Mouse (Mus musculus): ENCODE results near the gene Zfp941. TPM values are rescaled to one million over a fixed set of nuclear protein-coding genes. Genes with fewer than 3 reads are reported as not detected.
A peak's percentile ranks its signal among the peaks of the same experiment; 100 is the strongest.

Gene Zfp941
- total RNA-seq, 2 experiments from 2014 or later: 0.51 TPM; not detected in 1

DNA sequence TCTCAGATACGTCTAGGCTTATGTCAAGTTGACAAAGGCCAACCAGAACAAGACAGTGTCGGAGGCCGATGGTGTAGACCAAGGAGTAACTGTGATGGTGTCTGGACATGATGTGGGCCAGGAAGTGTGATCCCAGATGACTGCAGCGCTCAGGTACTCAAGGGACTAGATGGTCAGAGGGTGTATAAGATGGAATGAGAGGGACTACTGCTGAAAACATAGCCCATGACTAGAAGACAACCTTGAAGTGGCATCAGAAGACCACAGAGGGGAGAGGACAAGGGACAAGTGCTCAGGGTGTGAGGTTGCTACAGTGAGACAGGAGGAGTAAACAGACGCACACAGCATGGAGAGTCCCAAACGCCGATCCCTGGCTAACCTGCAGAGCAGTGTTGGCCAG, 21.8 kb upstream of the Zfp941 start:
- ATAC-seq (replicated peaks; ENCODE audit: low FRiP score, poor library complexity, severe bottlenecking): no peak

- ATAC-seq (replicated peaks; ENCODE audit: low FRiP score, poor library complexity, severe bottlenecking): no peak
These were observed 19.1 kb upstream of the Zfp941 start for GRCm38 (mm10) chr7:140840750-140841735.

DNA sequence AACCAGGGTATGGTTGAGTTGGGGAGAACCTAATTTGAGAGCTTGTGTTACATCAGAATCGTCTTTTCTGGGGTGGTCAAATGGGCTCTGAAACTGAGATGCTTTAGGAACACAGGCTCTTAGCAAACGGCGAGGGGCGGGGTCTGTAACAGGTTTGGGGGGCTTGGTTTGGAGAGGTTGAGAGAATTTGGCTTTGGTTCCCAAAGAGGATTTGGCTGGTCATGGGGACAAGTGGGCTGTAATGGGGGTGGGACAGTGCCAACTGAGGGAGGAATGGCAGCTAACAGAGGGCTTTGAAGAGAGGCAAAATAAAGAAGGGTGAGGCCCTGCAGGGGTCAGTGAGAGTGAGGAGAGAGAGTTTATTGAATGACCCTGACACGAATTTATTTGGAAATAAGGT, 17.6 kb upstream of the Zfp941 start:
- ATAC-seq (replicated peaks; ENCODE audit: low FRiP score, poor library complexity, severe bottlenecking): no peak

DNA sequence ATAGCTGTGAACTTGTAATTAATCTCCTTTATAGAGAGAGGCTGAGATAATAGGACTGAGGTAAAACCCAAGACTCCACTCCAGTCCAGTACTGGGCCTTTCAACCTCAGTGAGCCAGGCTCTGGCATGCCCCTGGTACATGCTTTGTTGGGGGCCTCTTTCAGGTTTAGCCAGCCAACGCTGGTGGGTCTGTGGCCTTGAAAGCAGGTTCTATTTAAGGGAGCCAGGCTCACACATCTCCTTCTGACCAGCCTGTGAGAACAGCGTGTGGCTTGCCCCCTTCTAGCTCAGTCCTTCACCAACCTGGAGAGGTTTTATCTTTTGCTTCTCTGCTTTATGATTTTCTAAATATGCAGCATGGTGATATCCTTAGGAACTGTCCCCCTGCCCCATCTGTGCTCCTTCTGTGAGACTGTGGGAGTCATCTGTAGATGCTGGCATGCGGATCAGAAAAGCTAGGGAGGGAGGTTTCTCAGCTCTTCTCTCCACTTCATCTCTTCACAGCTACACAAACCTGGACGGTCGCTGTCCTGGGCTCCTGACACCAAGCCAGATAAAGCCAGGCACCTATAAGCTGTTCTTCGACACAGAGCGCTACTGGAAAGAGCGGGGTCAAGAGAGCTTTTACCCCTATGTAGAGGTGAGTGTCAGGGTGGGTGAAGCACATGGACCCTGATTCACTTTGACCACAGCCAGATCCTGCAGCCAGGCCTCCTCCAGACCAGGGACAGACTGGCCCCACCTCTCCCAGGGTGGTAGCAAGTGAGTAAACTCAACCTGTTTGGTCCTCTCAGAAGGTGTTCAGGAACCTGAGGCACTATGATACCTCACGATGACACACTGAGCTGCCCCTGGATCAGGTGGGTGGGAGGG, 14.5 kb upstream of the Zfp941 start:
- no peak for ATAC-seq (replicated peaks; ENCODE audit: low FRiP score, poor library complexity, severe bottlenecking)

GRCm38 (mm10) chr7:140835758-140836087, 13.7 kb upstream of the Zfp941 start:
- ATAC-seq (replicated peaks; ENCODE audit: low FRiP score, poor library complexity, severe bottlenecking): no peak

DNA sequence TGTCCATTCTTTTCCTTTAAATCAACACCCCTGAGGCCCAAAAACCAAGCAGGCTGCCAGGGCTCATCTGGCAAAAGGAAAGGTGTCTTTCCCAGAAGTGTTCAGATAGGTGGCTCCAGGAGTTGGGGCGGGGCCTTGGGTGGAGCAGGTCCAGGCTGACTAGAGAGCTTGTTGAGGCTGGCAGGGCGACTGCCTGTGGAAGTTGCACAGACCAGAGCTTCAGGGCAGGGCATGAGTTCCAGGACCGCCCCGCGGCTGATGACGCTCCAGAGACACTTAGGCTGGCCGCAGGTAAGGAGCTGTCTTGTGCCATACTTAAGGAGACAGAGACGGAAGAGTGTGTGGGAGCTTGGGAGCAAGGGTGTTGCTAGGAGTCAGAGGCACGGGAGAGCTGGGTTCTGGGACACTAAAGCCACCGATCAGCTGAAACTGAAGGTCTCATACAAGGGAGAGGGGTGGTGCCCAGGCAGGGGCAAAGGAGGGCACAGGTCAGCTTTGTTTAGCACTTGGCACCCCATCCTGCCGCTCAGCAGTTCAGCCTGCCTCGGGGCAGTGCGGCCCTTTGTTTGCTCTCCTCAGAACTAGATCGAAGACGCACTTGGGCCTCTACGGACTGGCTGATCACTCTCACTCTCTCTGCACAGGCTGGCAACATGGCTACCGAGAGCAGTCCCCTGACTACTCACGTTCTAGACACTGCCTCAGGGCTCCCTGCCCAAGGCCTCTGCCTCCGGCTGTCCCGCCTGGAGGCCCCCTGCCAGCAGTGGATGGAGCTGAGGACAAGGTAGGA, 13.2 kb upstream of the Zfp941 start, which contains the start of gene Urah:
TSS of gene Urah (plus strand) at position 51 of the 790 bp plus-strand sequence.
- ATAC-seq (replicated peaks; ENCODE audit: low FRiP score, poor library complexity, severe bottlenecking): 0 out of 2 replicates have a peak, but pooled peaks have one; percentile 26

GRCm38 (mm10) chr7:140833341-140833740, 11.4 kb upstream of the Zfp941 start:
- ATAC-seq (replicated peaks; ENCODE audit: low FRiP score, poor library complexity, severe bottlenecking): no peak

- ATAC-seq (replicated peaks; ENCODE audit: low FRiP score, poor library complexity, severe bottlenecking): no peak
These were observed 9.5 kb upstream of the Zfp941 start for GRCm38 (mm10) chr7:140831447-140831846.

GRCm38 (mm10) chr7:140828171-140828881, 6.3 kb upstream of the Zfp941 start:
- peak; percentile 46; the same call in 1 of the 2 replicates for ATAC-seq (replicated peaks; ENCODE audit: low FRiP score, poor library complexity, severe bottlenecking)

DNA sequence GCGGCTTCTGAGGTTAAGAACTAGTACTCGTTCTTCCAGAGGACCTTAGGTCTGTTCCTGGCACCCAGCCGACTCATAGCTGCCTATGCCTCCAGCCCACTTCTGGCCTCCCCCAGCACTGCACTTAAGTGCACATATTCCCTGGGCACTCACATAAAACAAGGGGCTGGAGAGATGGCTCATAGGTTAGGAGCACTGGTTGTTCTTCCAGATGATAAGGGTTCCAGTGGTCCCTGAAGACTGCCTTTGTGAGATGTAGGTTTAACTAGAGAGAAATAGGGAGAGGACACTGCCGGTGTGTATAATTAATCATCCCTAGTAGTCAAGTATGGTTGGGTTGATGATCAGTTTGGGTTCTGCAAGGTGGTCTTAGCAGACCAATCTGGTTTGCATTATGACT, 753 bp upstream of the Zfp941 start:
- ATAC-seq (replicated peaks; ENCODE audit: low FRiP score, poor library complexity, severe bottlenecking): no peak

GRCm38 (mm10) chr7:140821305-140821652, 699 bp downstream of the Zfp941 start:
- ATAC-seq (replicated peaks; ENCODE audit: low FRiP score, poor library complexity, severe bottlenecking): no peak

DNA sequence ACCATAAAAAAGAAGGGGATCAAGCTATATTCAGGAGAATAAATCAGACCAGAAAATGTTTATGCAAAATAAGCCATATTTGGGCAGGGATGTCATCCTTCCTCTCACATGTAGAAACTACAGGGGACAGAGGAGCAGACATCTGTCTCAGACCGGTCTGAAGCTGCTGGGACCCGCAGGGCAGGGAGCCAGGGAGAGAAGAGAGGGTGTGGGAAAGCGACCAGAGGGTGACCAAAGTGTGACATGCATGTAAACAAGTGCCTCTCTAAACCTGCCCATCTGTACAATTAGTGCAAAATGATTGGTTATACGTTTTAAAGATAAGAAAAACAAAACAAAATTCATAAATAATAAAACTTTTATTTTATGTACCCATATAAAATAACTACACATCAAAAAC, 1.8 kb downstream of the Zfp941 start:
- no peak for ATAC-seq (replicated peaks; ENCODE audit: low FRiP score, poor library complexity, severe bottlenecking)

DNA sequence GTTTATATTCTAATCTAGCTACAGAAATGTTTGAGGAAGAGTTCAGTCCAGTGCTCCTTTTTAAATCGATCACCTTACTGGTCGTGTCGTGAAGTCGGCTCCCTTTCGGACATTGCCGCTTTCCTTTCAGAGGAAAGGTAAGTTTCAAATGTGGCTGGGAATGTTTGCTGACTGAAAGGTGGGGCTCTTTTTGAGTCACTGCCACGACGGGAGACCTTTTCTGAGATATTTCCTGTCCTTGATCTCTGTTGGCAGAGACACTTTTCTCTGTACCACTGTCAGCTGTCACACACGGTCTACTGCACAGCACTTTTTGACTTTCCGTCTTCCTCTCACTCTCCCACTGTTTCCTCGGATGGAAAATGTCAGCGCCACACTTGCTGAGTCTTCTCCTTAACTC, 9.1 kb downstream of the Zfp941 start:
- no peak for ATAC-seq (replicated peaks; ENCODE audit: low FRiP score, poor library complexity, severe bottlenecking)

GRCm38 (mm10) chr7:140811714-140812113, 10.3 kb downstream of the Zfp941 start:
- ATAC-seq (replicated peaks; ENCODE audit: low FRiP score, poor library complexity, severe bottlenecking): no peak

DNA sequence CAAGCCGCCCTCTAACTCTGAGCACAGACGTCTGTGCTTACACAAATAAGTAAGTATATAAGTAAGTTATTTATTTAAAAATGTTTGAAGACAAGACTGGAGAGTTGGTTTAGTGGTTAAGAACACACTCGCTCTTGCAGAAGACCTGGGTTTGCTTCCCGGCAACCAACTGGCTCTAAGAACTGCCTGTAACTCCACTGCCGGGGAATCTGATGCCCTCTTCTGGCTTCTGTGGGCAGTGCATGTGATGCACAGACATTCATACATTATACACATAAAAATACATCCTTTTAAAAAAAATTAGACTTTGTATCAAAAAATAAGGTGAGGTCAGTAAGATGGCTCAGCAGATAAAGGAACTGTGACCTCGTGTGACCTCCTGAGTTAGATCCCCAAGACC, 11.5 kb downstream of the Zfp941 start:
- no peak for ATAC-seq (replicated peaks; ENCODE audit: low FRiP score, poor library complexity, severe bottlenecking)

- ATAC-seq (replicated peaks; ENCODE audit: low FRiP score, poor library complexity, severe bottlenecking): peak; percentile 61; the same call in 1 of the 2 replicates
These were observed 16.3 kb downstream of the Zfp941 start for GRCm38 (mm10) chr7:140805704-140806103.

DNA sequence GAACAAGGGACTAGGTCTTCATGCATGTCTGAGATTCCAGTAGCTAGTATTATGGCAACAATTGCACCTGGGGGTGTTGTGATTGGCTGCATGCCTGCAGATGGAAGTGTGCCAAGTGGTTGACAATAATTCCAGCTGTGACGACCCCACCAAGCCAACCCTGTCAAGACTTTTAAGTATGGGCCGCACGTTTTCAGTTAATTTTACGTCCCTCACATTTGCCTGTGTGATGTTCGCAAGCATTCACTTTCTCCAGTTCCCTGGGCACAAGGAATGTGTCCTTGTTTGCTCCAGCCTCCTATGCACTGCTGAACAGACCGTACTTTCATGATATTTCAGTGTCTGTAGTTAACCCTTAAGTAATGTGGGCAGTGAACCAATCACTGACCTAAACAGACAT, 19.3 kb downstream of the Zfp941 start:
- no peak for ATAC-seq (replicated peaks; ENCODE audit: low FRiP score, poor library complexity, severe bottlenecking)

DNA sequence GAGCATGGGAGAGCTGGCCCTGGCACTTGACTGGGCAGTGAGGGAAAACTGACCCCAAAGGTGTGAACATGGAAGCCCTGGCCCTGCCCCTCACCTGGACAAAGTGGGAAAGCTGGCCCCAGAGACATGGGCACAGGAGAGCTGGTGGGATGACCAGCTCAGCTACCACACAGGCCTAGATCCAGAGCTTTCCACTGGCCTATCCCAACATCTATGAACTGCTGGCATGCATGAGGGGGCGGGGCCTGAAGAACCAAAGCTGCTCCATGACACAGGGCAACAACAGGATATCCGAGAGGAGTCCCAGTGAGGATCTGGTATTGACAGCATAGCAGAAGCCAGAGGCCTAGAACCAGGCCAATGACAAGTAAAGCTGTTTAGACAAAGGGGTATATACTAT, 23.8 kb downstream of the Zfp941 start:
- no peak for ATAC-seq (replicated peaks; ENCODE audit: low FRiP score, poor library complexity, severe bottlenecking)

DNA sequence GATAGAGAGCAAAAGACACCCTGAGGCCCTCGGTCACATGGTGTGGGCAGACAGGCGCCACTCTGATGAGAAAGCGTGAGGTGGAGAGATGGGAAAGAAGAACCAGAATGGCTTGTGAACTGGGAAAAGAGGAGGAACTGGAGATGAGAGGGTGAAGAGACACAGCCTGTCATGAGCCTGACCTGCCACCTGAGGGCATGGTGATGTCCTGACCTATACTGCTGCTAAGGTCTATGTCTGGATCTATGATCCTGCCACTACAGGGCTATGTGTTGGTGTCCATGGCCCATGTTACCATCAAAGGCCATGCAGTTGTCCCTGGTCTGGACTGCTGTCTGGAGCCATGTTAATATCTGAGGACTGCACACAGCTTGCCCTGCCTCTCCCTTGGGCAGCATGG, 24.4 kb downstream of the Zfp941 start:
- no peak; the same call in 1 of the 2 replicates for ATAC-seq (replicated peaks; ENCODE audit: low FRiP score, poor library complexity, severe bottlenecking)

Data from erythroblast, adult 5-6 weeks (primary cell).